Mouse (Mus musculus) ovary, adult 2 months (tissue): Measurements from ENCODE around the gene Zfp879. TPM values are rescaled to one million over a fixed set of nuclear protein-coding genes. Genes with fewer than 3 reads are reported as not detected.

Experiments
- polyA plus RNA-seq: library from polyadenylated mRNA; depleted of rRNA; stranded (reverse); fragments of >200 nt; gene quantifications from 2 replicates; pipeline ENCODE4 v1.2.3, GENCODE M21; 2012; rRNA removed

The Zfp879 gene
- 0.33 and 0.41 TPM in 2 replicates for polyA plus RNA-seq

GRCm38 (mm10) chr11:50841023-50841735, at the start of gene Zfp879:
TSS of gene Zfp879 (minus strand) at chr11:50841552.

DNA sequence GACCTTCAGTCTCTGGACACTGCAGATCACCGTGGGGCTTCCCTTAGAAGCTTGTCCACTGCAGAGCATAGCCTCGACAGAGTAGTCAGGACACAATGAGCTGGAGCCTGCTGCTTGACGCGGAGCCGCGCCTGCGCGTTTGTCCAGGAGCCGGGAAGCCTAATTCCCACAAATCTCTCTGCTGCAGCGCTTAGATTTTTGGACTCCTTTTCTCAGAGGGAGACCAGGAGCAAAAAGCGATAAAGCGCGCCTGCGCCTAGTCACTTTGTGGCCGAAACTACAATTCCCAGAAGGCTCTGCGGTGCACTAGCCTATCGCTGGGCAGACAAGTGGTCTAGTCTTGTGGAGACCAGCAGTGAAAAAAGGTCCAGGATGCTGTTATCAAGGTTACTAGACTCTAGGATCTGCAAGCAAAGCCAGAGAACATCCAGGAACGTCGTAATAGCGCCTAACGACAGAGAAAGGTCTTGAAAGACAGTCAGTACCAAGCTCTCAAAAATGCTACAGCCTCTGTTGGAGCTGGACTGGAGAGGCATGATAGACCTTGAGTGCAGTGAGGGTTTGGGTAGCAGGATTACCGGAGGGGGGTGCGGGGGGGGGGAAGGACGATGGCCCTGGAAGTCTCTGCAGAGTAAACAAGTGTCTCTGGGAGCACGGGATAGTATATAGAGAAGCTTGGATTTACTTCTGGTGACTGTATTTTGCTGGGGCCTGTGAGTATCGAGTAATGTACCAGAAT, 46.2 kb upstream of the Zfp879 start, which contains the start of gene Zfp454:
Gene Zfp454, minus strand, starts transcription at position 262 of the 739 bp plus-strand sequence.

GRCm38 (mm10) chr11:50850177-50850735, 8.9 kb upstream of the Zfp879 start, which contains the start of gene Grm6:
TSS of gene Grm6 (plus strand) at chr11:50850685.

DNA sequence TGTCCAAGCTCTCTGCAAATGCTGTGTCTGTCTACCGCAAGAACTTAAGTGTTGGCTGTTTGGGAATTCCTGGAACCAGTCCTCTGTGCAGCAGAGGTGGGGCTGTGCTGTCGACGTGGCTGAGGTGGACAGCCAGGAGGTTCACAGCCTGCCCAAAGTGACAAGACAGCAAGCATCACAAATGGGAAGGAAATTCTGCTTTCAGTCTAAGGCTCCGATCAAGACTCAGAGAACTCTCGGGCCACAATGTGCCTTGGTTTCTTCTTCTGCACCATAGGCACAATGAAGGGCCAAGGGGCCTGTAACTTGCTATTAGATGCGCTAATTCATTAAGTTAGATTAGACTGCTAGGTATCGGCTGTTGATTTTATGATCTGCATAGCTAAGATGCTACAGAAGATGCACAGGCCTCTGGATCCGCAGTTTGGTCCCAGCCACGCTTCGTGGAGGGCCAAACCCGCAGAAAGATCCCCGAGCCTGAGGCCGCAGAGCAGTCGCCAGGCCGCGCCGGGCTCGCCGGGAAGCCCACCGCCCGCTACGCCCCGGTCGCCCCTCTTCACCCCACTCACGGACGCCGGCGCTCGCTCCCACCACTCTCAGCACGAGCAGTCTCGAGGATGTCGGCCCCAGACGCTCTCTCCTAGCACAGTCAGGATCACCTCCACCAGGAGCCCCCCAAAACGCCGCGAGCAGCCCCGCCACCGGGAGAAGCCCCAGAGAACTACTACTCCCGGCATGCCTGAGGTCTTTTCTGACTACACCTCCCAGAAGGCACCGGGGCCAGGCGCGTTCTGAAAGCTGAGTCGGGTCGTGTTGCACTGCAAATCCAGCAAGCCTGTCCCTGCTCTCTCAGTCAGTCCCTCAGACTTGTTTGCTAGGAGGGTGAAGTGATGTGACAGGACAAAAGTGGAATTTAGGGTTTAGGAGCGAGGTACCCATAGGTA, 14.1 kb downstream of the Zfp879 start, which contains the start of gene Zfp354c:
Gene Zfp354c, minus strand, starts transcription at position 715 of the 944 bp plus-strand sequence.

Other genes starting within 250 kb of the Zfp879 start
- 126 and 140 TPM in 2 replicates for gene Adamts2, start 239.5 kb downstream of the Zfp879 start, polyA plus RNA-seq
- 2.5 and 3.9 TPM in 2 replicates for gene Zfp354c, start 13.8 kb downstream of the Zfp879 start, polyA plus RNA-seq
- 0.10 TPM in 1 of 2 replicates, not detected in the other for gene Grm6, start 9.1 kb upstream of the Zfp879 start, polyA plus RNA-seq
- 0.96 and 1.4 TPM in 2 replicates for gene Zfp454, start 46.1 kb upstream of the Zfp879 start, polyA plus RNA-seq
- gene Zfp2, start 74.6 kb upstream of the Zfp879 start, polyA plus RNA-seq, result 1.9 and 2.1 TPM in 2 replicates
- gene Zfp354b, start 90.1 kb upstream of the Zfp879 start, polyA plus RNA-seq, result 0.13 and 0.14 TPM in 2 replicates
- gene 4933414I15Rik, start 102.2 kb upstream of the Zfp879 start, polyA plus RNA-seq, result not detected in 2 replicates
- gene Prop1, start 112.2 kb upstream of the Zfp879 start, polyA plus RNA-seq, result 0.25 and 1.1 TPM in 2 replicates
- gene Olfr1378, start 125.0 kb upstream of the Zfp879 start, polyA plus RNA-seq, result not detected in 2 replicates
- gene Olfr1377, start 140.4 kb upstream of the Zfp879 start, polyA plus RNA-seq, result not detected in 2 replicates
- gene Olfr51, start 162.0 kb upstream of the Zfp879 start, polyA plus RNA-seq, result not detected in 2 replicates
- gene Olfr54, start 172.7 kb upstream of the Zfp879 start, polyA plus RNA-seq, result not detected in 2 replicates
- not detected in 2 replicates for gene Olfr1375, start 206.6 kb upstream of the Zfp879 start, polyA plus RNA-seq
- gene Zfp354a, start 217.7 kb upstream of the Zfp879 start, polyA plus RNA-seq, result 3.1 and 3.9 TPM in 2 replicates